Mouse (Mus musculus) forebrain, embryonic 10.5 days (tissue): ENCODE results near the gene March8. TPM values are rescaled to one million over a fixed set of nuclear protein-coding genes. Genes with fewer than 3 reads are reported as not detected.

Experiments used
- DNase-seq: peaks from one replicate; pipeline ENCODE4 v3.0.0-alpha.2; 2017; ENCODE audit warnings: low spot score; ENCODE audit errors: extremely low spot score
- H3K27ac ChIP-seq: fragments of 300-500 bp; sonication (generic); 2 replicates; pipeline ENCODE4 v1.5.1; 2016; ENCODE audit warnings: mild to moderate bottlenecking
- H3K27me3 ChIP-seq: fragments of 300-500 bp; sonication (generic); 2 replicates; pipeline ENCODE4 v1.6.1; 2016; ENCODE audit warnings: mild to moderate bottlenecking; ENCODE audit not compliant: poor library complexity, severe bottlenecking
- H3K36me3 ChIP-seq: fragments of 300-500 bp; sonication (generic); replicated peaks from 2 replicates; pipeline ENCODE4 v1.6.1; 2016; ENCODE audit warnings: mild to moderate bottlenecking, moderate library complexity
- H3K4me1 ChIP-seq: fragments of 300-500 bp; sonication (generic); 2 replicates; pipeline ENCODE4 v1.6.1; 2016
- H3K4me3 ChIP-seq: fragments of 300-500 bp; sonication (generic); 2 replicates; pipeline ENCODE4 v1.5.1; 2016; ENCODE audit warnings: mild to moderate bottlenecking, moderate library complexity
- H3K9me3 ChIP-seq: fragments of 300-500 bp; sonication (generic); 2 replicates; pipeline ENCODE4 v1.6.1; 2016; ENCODE audit warnings: mild to moderate bottlenecking, moderate library complexity
- WGBS: fragments of 180-500 bp; shearing (Covaris S2); methylation state at CpG from one replicate; pipeline ENCODE4 v1.1.7; 2016; 5-methylcytosine and 5-hydroxymethylcytosine counted together
- polyA plus RNA-seq: library from polyadenylated mRNA; unstranded; fragments of >200 nt; fragmentation: Nextera tagmentation; extraction: Ambion mirVana; gene quantifications from 2 replicates; pipeline ENCODE4 v1.2.1, GENCODE M21; 2016

The March8 gene
- polyA plus RNA-seq, 1 experiment from 2014 or later, result 25.3 TPM

DNA sequence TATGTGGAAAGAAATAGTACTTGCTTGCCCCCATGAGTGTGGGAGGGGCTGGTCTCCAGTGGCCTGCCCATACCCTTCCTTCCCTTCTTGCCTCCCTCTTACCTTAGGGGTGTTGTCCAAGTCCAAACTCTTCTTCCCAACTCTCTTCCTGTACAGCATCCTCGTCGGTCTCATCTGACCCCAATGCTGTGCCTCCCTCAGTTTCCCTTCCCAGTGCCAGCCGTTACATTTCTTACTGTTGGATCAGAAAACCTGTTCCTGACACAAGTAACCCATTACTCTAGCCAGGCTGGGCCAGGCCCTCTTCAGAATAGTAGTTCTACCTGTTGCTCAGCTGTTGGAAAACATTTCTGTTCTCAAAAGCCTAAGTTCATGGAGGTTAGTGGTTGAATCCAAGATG is 64.6 kb downstream of the March8 start:
- DNase-seq, result no peak
- H3K27me3 ChIP-seq, result no peaks in the 10 kb centered on the region
- no peak overlapping the region for H3K27ac ChIP-seq
- 93% methylated on average over 3 of the region's 3 CpGs for WGBS
- H3K4me3 ChIP-seq, result no peak overlapping the region
- H3K9me3 ChIP-seq, result no peaks in the 10 kb centered on the region
- peaks cover 23% of the 10 kb centered on the region for H3K4me1 ChIP-seq
- H3K36me3 ChIP-seq, result peaks cover 30% of the 10 kb centered on the region

DNA sequence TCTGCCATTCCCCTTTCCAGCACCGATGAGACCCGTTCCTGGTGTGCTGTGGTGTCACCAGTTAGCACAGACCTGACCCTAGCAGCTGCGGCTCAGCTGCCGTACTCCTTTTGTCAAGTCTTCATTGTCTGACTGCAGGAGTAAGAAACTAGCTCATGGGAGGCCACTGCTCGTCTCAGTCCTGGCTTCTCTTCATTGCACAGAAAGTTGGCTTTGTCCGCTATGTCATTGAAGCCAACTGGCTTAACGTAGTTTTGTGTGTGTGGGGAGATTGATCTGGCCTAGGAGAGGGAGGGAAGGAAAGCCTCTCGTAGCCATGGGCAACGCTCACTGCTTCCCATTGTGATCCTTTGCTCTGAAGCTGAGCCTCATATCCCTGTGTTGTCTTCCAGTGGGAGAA is 67.4 kb downstream of the March8 start:
- peaks cover 42% of the 10 kb centered on the region for H3K36me3 ChIP-seq
- H3K4me3 ChIP-seq, result no peak overlapping the region
- DNase-seq, result no peak
- peak overlapping the region; percentile 62 for H3K27ac ChIP-seq
- H3K4me1 ChIP-seq, result peaks cover 10% of the 10 kb centered on the region
- WGBS, result 61% methylated on average over 9 of the region's 9 CpGs
- no peaks in the 10 kb centered on the region for H3K9me3 ChIP-seq
- H3K27me3 ChIP-seq, result no peaks in the 10 kb centered on the region

DNA sequence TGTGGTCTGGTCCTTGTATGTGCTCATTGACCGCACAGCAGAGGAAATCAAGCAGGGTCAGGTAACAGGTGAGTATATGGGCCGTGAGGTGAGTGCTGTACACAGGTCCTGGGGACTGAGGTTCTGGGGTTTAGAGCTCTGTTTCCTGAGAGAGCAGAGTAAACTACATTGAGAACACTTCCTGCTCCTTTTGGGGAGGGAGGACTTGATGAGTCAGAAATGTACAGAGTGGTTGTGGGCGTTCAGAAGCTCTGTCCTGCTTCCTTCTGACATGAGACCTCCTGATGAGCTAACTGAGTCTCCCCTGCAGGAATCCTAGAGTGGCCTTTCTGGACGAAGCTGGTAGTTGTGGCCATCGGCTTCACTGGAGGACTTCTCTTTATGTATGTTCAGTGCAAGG is 67.9 kb downstream of the March8 start:
- Histone ChIP-seq H3K36me3 (peaks cover 46% of the 10 kb centered on the region), H3K4me3 (no peak overlapping the region), H3K9me3 (no peaks in the 10 kb centered on the region), H3K27me3 (no peaks in the 10 kb centered on the region), H3K27ac (peak overlapping the region; percentile 62; the same call in 1 of the 2 replicates), H3K4me1 (peaks cover 10% of the 10 kb centered on the region)
- DNase-seq, result no peak
- 87% methylated on average over 5 of the region's 5 CpGs for WGBS

DNA sequence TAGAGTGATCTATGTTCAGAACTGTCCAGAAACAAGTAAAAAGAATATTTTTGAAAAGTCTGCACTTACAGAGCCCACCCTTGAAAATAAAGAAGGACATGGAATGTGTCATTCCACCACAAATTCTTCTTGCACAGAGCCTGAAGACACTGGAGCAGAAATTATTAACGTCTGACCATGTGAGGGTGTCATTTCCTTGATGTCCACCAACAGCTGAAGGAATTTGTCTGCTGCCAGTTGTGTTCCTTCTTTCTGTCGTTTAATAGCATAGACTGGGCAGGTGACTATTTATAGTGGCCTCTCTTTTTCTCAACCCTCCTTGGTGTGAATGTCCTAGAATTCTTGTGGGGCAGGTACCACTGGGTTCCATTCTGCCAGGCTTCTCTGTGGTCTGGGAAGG is 68.3 kb downstream of the March8 start:
- Histone ChIP-seq H3K27me3 (no peaks in the 10 kb centered on the region), H3K36me3 (peaks cover 49% of the 10 kb centered on the region), H3K4me3 (no peak overlapping the region), H3K27ac (no peak overlapping the region), H3K4me1 (peaks cover 10% of the 10 kb centered on the region), H3K9me3 (no peaks in the 10 kb centered on the region)
- DNase-seq, result no peak
- WGBS, result 84% methylated on average over 2 of the region's 2 CpGs

DNA sequence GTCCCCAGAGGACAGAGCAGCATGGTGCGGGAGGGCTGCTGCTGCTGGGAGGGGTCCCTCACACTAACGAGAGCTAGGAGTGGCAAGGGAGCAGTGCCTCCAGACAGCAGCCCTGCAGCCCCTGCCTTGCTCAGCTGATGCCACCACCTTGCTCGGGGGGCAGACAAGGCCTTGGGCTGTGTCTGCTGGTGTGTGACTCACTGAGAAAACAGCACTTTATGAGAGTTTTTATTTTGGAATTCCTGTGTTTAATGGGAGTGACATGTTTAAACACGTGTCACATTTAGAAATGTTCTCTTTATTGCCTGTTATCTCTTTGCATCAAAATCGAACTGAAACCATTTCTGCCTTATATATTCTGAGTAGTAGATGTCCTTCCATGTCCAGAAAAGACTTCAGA is 68.9 kb downstream of the March8 start:
- H3K4me1 ChIP-seq, result peaks cover 10% of the 10 kb centered on the region
- no peaks in the 10 kb centered on the region for H3K9me3 ChIP-seq
- no peak overlapping the region for H3K4me3 ChIP-seq
- 78% methylated on average over 5 of the region's 5 CpGs for WGBS
- H3K27ac ChIP-seq, result no peak overlapping the region
- peaks cover 48% of the 10 kb centered on the region for H3K36me3 ChIP-seq
- no peaks in the 10 kb centered on the region for H3K27me3 ChIP-seq
- no peak for DNase-seq

DNA sequence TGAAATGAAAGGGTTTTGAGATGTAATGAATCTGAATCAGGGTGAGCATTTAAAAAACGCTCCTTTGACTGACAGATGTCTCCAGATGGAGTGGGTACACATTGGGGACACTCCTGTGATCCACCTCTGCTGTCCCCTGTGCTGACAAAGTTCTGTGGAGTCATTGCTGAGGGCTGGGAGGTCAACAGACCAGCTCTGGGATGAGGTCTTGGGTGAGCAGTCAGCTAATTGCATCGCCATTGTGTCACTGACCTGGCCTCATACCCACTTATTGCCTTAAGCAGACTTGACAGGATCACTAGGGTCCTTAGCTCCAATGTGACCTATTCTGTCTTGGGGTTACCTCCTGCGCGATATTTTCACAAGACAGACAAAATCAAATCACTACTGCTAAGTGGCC is 69.4 kb downstream of the March8 start:
- H3K4me3 ChIP-seq, result no peak overlapping the region
- WGBS, result 93% methylated on average over 4 of the region's 4 CpGs

DNA sequence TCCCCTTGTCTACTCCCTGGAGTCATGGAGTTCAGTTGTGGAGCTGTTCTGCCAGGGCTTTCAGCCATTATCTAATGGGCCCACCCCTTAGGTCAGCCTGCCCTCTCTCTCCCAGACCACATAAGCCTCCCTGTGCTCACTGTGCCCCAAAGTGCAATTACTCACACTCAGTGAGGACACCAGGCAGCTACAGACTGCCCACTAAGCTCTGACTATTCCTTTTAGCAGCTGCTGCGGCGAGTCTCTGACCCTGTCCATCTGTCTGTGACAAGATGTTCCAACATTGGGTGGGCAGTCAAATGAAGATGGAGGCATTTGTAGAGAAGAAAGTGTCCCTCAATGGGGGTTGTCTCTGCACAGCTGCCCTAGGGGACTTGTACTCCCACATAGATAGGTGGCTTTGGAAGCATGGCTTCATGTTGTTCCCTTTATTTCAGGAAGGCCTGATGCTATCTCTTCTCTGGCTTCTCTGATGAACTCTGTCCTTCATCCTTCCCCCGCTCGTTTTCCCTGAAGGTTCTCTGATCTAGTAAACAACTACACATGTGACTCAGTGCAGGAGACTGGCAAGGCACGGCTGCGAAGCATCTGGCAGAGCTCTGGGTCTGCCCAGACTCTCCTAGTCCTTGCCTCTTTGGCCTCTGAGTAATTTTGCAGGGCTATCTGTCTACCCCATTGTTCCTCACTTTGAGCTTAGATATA is 70.3 kb downstream of the March8 start:
- no peak for DNase-seq
- H3K9me3 ChIP-seq, result no peaks in the 10 kb centered on the region
- H3K27me3 ChIP-seq, result no peaks in the 10 kb centered on the region
- 90% methylated on average over 6 of the region's 6 CpGs for WGBS
- no peak overlapping the region for H3K27ac ChIP-seq
- no peak overlapping the region for H3K4me3 ChIP-seq
- peaks cover 10% of the 10 kb centered on the region for H3K4me1 ChIP-seq
- peaks cover 43% of the 10 kb centered on the region for H3K36me3 ChIP-seq

More for the DNA sequence above, 69.4 kb downstream of the March8 start:
- no peaks in the 10 kb centered on the region for H3K27me3 ChIP-seq
- H3K27ac ChIP-seq, result no peak overlapping the region
- H3K36me3 ChIP-seq, result peaks cover 42% of the 10 kb centered on the region
- peaks cover 10% of the 10 kb centered on the region for H3K4me1 ChIP-seq
- no peak for DNase-seq
- no peaks in the 10 kb centered on the region for H3K9me3 ChIP-seq

DNA sequence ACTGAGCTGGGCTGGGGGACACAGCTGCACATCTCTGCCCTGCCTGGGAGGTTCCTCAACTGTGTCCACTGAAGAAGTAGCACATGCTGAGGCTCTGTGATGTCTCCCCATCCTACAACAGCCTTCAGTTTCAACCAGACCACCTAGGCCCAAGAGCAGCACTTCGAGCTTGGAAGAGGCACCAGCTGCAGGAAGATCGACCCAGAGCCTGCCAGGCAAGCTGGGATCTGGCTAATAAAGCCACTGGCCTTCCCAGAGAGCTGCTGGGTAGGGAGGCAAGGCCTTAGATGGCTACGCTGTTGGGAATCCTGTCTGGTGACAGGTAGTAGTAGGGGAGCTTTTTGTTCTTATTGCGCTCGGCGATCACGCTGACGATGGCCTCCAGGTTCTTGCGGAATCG is 72.6 kb downstream of the March8 start:
- Histone ChIP-seq H3K36me3 (peaks cover 35% of the 10 kb centered on the region), H3K27me3 (no peaks in the 10 kb centered on the region), H3K4me3 (no peak overlapping the region), H3K4me1 (peaks cover 4% of the 10 kb centered on the region), H3K27ac (no peak overlapping the region), H3K9me3 (no peaks in the 10 kb centered on the region)
- WGBS, result 95% methylated on average over 10 of the region's 10 CpGs
- DNase-seq, result no peak

DNA sequence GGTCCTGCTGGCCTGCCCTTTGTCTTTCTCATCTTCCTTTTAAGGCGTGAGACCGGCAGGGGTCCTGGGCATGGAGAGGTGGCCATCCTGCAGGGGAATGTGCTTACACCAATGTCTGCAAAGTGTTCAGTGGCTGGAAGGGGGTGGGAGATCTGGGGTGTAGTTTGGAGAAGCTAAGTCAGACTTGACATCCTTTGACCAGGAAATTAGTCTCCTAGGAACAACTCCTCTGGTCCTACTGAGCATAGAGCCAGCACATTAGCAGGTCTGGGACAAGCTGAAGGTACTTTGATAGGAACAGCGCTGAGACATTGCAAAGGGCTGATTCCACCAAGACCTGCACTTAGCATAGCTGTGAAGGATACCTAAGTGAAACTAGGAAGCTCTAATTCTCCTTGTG is 73.9 kb downstream of the March8 start:
- no peak overlapping the region for H3K27ac ChIP-seq
- peaks cover 24% of the 10 kb centered on the region for H3K36me3 ChIP-seq
- no peak overlapping the region for H3K4me3 ChIP-seq
- WGBS, result 73% methylated on average over 3 of the region's 3 CpGs
- no peaks in the 10 kb centered on the region for H3K9me3 ChIP-seq
- H3K27me3 ChIP-seq, result no peaks in the 10 kb centered on the region
- no peak for DNase-seq
- no peaks in the 10 kb centered on the region for H3K4me1 ChIP-seq

DNA sequence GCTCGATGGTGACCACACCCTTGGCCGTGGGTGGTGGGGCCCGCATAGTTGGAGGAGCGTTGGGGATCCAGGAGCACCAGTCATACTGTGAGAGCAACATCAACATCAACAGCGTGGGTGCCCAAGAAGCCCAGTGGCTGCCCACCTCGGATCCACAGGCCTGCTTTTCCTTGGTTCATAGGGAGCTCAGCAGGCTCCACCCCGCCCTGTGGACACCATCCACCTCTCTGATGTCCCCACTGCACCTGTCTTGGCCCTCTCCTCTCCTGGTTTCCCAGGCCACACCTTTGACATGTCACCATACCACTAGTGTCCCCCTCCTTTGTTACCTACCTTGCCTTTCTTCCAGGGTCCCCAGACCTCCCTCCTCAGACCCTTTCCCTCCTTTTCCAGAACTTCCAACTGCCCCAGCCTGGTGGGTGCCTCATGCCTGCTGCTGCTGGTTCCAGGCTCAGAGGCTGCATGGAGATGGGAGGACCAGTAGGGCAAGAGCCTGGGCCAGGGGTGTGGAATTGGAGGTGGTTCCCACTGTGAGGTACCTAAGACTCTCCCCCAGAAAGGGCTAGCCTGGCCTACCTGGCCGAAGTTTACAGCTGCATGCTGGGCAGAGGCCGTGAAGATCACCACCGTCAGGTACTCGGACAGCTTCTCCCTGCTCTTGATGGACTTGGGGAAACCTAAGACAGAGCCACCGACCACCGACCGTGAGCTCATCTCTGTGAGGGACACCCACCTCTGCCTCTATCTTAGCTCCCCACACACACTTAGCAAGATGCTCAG is 74.9 kb downstream of the March8 start:
- 92% methylated on average over 14 of the region's 14 CpGs for WGBS
- no peaks in the 10 kb centered on the region for H3K27me3 ChIP-seq
- peaks cover 22% of the 10 kb centered on the region for H3K36me3 ChIP-seq
- no peak overlapping the region for H3K27ac ChIP-seq
- H3K9me3 ChIP-seq, result no peaks in the 10 kb centered on the region
- no peak overlapping the region for H3K4me3 ChIP-seq
- DNase-seq, result no peak
- H3K4me1 ChIP-seq, result no peaks in the 10 kb centered on the region

DNA sequence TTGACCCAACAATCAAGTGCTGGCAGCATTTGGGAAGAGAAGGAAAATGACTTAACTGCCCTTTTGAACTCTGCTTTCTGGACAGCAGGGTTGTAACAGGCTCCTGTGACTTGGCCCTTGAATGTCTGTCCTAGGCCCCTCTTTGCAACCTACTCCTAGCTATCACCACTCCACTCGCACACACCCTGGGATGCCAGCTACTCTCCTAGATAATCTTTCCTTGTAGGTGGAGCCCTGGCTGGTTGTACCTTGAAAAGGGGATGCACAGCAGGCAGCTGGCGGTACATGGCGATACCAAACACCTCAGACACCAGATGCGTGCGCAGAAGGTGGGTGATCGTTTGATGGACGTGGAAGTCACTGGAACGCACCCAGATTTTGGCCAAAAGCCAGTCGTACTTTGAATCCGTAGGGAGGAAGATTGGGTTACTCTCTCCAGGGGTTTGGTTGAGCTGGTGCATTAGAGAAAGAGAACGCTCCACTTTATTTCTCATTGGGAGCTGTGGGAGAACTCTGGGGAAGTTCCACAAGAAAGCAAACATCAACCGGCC is 77.4 kb downstream of the March8 start:
- no peak overlapping the region for H3K27ac ChIP-seq
- no peaks in the 10 kb centered on the region for H3K9me3 ChIP-seq
- no peak overlapping the region for H3K4me3 ChIP-seq
- H3K4me1 ChIP-seq, result peaks cover 7% of the 10 kb centered on the region
- peaks cover 12% of the 10 kb centered on the region for H3K36me3 ChIP-seq
- H3K27me3 ChIP-seq, result no peaks in the 10 kb centered on the region
- WGBS, result 92% methylated on average over 12 of the region's 12 CpGs
- no peak for DNase-seq

DNA sequence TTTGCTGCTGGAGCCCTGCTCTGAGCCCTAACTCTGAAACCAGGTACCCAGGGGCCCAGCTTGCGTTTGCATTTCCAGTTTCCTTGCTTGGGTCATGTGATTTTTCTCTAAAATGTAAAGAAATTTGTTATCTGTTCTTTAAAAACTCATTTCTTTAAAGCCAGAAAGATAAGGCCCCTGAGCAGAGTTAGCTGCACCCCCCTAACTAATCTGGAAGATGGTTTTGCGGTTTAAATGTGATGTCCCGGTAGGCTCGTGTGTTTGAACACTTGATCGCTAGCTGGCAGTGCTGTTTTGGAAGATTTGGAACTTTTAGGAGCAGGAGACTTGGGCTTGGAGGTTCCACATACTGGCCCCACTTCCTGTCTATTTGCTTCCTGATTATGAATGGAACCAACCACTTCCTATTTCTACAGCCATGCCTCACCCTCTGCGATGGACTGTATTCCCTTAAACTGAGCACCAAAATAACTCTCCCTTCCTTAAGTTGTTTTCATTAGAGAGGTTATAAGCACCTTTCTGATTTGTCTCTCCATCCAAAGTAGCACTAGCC is 78.3 kb downstream of the March8 start:
- Histone ChIP-seq H3K9me3 (no peaks in the 10 kb centered on the region), H3K27ac (no peak overlapping the region), H3K27me3 (no peaks in the 10 kb centered on the region), H3K36me3 (peaks cover 4% of the 10 kb centered on the region; the same call in 1 of the 2 replicates), H3K4me3 (no peak overlapping the region), H3K4me1 (peaks cover 7% of the 10 kb centered on the region)
- no peak for DNase-seq
- WGBS, result 89% methylated on average over 6 of the region's 6 CpGs
